Mouse (Mus musculus) limb, embryonic 13.5 days (tissue): Measurements from ENCODE around the gene Unc13b. TPM values are rescaled to one million over a fixed set of nuclear protein-coding genes. Genes with fewer than 3 reads are reported as not detected.

Source experiments
- ATAC-seq: fragments of 200-750 bp; cut with Nextera tagmentation; 2 replicates; pipeline ENCODE4 v1.8.0; 2017; ENCODE audit warnings: low read depth, moderate number of reproducible peaks, moderate TSS enrichment; ENCODE audit not compliant: low FRiP score
- H3K27ac ChIP-seq: fragments of 300-500 bp; sonication (generic); 2 replicates; pipeline ENCODE4 v1.5.1; 2015; ENCODE audit warnings: inconsistent platforms, mild to moderate bottlenecking, moderate library complexity
- H3K27me3 ChIP-seq: fragments of 300-500 bp; sonication (generic); 2 replicates; pipeline ENCODE4 v1.6.1; 2015; ENCODE audit warnings: mild to moderate bottlenecking, inconsistent platforms
- H3K36me3 ChIP-seq: fragments of 300-500 bp; sonication (generic); 2 replicates; pipeline ENCODE4 v1.6.1; 2015; ENCODE audit warnings: inconsistent platforms, mild to moderate bottlenecking, moderate library complexity
- H3K4me1 ChIP-seq: fragments of 300-500 bp; sonication (generic); 2 replicates; pipeline ENCODE4 v1.6.1; 2015; ENCODE audit warnings: inconsistent platforms
- H3K4me2 ChIP-seq: fragments of 300-500 bp; sonication (generic); replicated peaks from 2 replicates; pipeline ENCODE4 v1.6.1; 2015; ENCODE audit warnings: inconsistent platforms, mild to moderate bottlenecking, moderate library complexity
- H3K4me3 ChIP-seq: fragments of 300-500 bp; sonication (generic); 2 replicates; pipeline ENCODE4 v1.5.1; 2015; ENCODE audit warnings: moderate library complexity, mild to moderate bottlenecking, inconsistent platforms
- H3K9ac ChIP-seq: fragments of 300-500 bp; sonication (generic); 2 replicates; pipeline ENCODE4 v1.6.1; 2015; ENCODE audit warnings: mild to moderate bottlenecking, inconsistent platforms
- H3K9me3 ChIP-seq: fragments of 300-500 bp; sonication (generic); 2 replicates; pipeline ENCODE4 v1.6.1; 2016; ENCODE audit warnings: inconsistent platforms
- WGBS: fragments of 180-500 bp; shearing (Covaris S2); methylation state at CpG from one replicate; pipeline ENCODE4 v1.1.7; 2015; 5-methylcytosine and 5-hydroxymethylcytosine counted together
- polyA plus RNA-seq: library from polyadenylated mRNA; unstranded; fragments of >200 nt; fragmentation: Nextera tagmentation; extraction: Ambion mirVana; gene quantifications from 2 replicates; pipeline ENCODE4 v1.2.1, GENCODE M21; 2015

The Unc13b gene
- polyA plus RNA-seq, 1 experiment from 2014 or later = 2.7 TPM

GRCm38 (mm10) chr4:43029121-43029520 is 29.6 kb upstream of the Unc13b start:
- peaks cover 24% of the 10 kb centered on the region for H3K4me1 ChIP-seq
- ATAC-seq = no peak
- no peaks in the 10 kb centered on the region for H3K27me3 ChIP-seq
- no peak overlapping the region for H3K4me3 ChIP-seq
- H3K36me3 ChIP-seq = peaks cover 57% of the 10 kb centered on the region
- no peak overlapping the region for H3K4me2 ChIP-seq
- no peak overlapping the region for H3K9ac ChIP-seq
- H3K9me3 ChIP-seq = no peaks in the 10 kb centered on the region
- 92% methylated on average over 7 of the region's 7 CpGs for WGBS
- no peak overlapping the region for H3K27ac ChIP-seq

- no peaks in the 10 kb centered on the region for H3K27me3 ChIP-seq
- peaks cover 64% of the 10 kb centered on the region for H3K36me3 ChIP-seq
- peak overlapping the region; percentile 94; the same call in 1 of the 2 replicates for H3K9ac ChIP-seq
- 94% methylated on average over 9 of the region's 9 CpGs for whole genome bisulfite sequencing
- H3K4me1 ChIP-seq = peaks cover 18% of the 10 kb centered on the region
- H3K9me3 ChIP-seq = no peaks in the 10 kb centered on the region
- H3K4me2 ChIP-seq = peak overlapping the region; percentile 77
- ATAC-seq = no peak
- H3K27ac ChIP-seq = no peak overlapping the region
- peak overlapping the region; percentile 85; the same call in 1 of the 2 replicates for H3K4me3 ChIP-seq
These were observed 29.0 kb upstream of the Unc13b start for GRCm38 (mm10) chr4:43029749-43030148.

GRCm38 (mm10) chr4:43030352-43030751 is 28.4 kb upstream of the Unc13b start:
- WGBS = 74% methylated on average over 9 of the region's 9 CpGs
- Histone ChIP-seq H3K9me3 (no peaks in the 10 kb centered on the region), H3K4me2 (peak overlapping the region; percentile 77), H3K9ac (peak overlapping the region; percentile 94), H3K27ac (peak overlapping the region; percentile 87; the same call in 1 of the 2 replicates), H3K27me3 (no peaks in the 10 kb centered on the region), H3K4me1 (peaks cover 15% of the 10 kb centered on the region), H3K4me3 (peak overlapping the region; percentile 85), H3K36me3 (peaks cover 69% of the 10 kb centered on the region)
- no peak for ATAC-seq

GRCm38 (mm10) chr4:43030780-43031230 is 27.9 kb upstream of the Unc13b start:
- no peaks in the 10 kb centered on the region for H3K9me3 ChIP-seq
- peak overlapping the region; percentile 94 for H3K9ac ChIP-seq
- H3K27me3 ChIP-seq = no peaks in the 10 kb centered on the region
- peak overlapping the region; percentile 85 for H3K4me3 ChIP-seq
- peaks cover 72% of the 10 kb centered on the region for H3K36me3 ChIP-seq
- H3K4me1 ChIP-seq = peaks cover 15% of the 10 kb centered on the region
- peak; percentile 62 for ATAC-seq
- peak overlapping the region; percentile 87 for H3K27ac ChIP-seq
- under 1% methylated on average over 28 of the region's 28 CpGs for WGBS
- H3K4me2 ChIP-seq = peak overlapping the region; percentile 77

GRCm38 (mm10) chr4:43031237-43031995 is 27.3 kb upstream of the Unc13b start, which contains the start of gene Stoml2:
Stoml2 (minus strand) TSS chr4:43031710.
- Histone ChIP-seq H3K4me3 (peak within 1 kb of the TSS; percentile 85), H3K4me2 (peak within 1 kb of the TSS; percentile 77), H3K27me3 (no peaks in the 10 kb centered on the region), H3K27ac (peak within 1 kb of the TSS; percentile 87), H3K4me1 (peaks cover 15% of the 10 kb centered on the region), H3K9ac (peak within 1 kb of the TSS; percentile 94), H3K36me3 (peaks cover 75% of the 10 kb centered on the region), H3K9me3 (no peaks in the 10 kb centered on the region)
- ATAC-seq = peak; percentile 96
- under 1% methylated on average over 38 of the region's 38 CpGs for WGBS

- ATAC-seq = no peak
- Histone ChIP-seq H3K4me3 (no peak overlapping the region), H3K4me2 (no peak overlapping the region), H3K36me3 (peaks cover 69% of the 10 kb centered on the region), H3K27ac (no peak overlapping the region), H3K9me3 (no peaks in the 10 kb centered on the region), H3K9ac (no peak overlapping the region), H3K4me1 (peaks cover 15% of the 10 kb centered on the region), H3K27me3 (no peaks in the 10 kb centered on the region)
- WGBS = 100% methylated on average over 1 of the region's 1 CpGs
These were observed 26.3 kb upstream of the Unc13b start for GRCm38 (mm10) chr4:43032501-43032900.

- Histone ChIP-seq H3K9me3 (no peaks in the 10 kb centered on the region), H3K4me2 (no peak overlapping the region), H3K4me1 (peaks cover 23% of the 10 kb centered on the region), H3K4me3 (no peak overlapping the region), H3K9ac (no peak overlapping the region), H3K27ac (no peak overlapping the region), H3K27me3 (no peaks in the 10 kb centered on the region), H3K36me3 (peaks cover 59% of the 10 kb centered on the region)
- no peak for ATAC-seq
- WGBS = 84% methylated on average over 14 of the region's 14 CpGs
These were observed 25.3 kb upstream of the Unc13b start for GRCm38 (mm10) chr4:43033481-43033880.

GRCm38 (mm10) chr4:43035851-43036250 is 22.9 kb upstream of the Unc13b start:
- Histone ChIP-seq H3K9me3 (no peaks in the 10 kb centered on the region), H3K27ac (no peak overlapping the region), H3K4me3 (no peak overlapping the region), H3K4me2 (no peak overlapping the region), H3K27me3 (no peaks in the 10 kb centered on the region), H3K4me1 (peaks cover 30% of the 10 kb centered on the region), H3K36me3 (peaks cover 43% of the 10 kb centered on the region), H3K9ac (0 out of 2 replicates have a peak overlapping the region, but pooled peaks have one; percentile 25)
- no peak for ATAC-seq
- WGBS = 84% methylated on average over 6 of the region's 6 CpGs

GRCm38 (mm10) chr4:43036356-43036755 is 22.4 kb upstream of the Unc13b start:
- WGBS = 89% methylated on average over 10 of the region's 10 CpGs

GRCm38 (mm10) chr4:43037860-43038566 is 20.7 kb upstream of the Unc13b start:
- H3K27ac ChIP-seq = no peak overlapping the region
- no peak for ATAC-seq
- H3K9me3 ChIP-seq = no peaks in the 10 kb centered on the region
- 65% methylated on average over 4 of the region's 4 CpGs for WGBS
- H3K36me3 ChIP-seq = peaks cover 37% of the 10 kb centered on the region
- no peak overlapping the region for H3K9ac ChIP-seq
- H3K27me3 ChIP-seq = no peaks in the 10 kb centered on the region
- no peak overlapping the region for H3K4me3 ChIP-seq
- H3K4me2 ChIP-seq = peak overlapping the region; percentile 21; the same call in 1 of the 2 replicates
- peaks cover 23% of the 10 kb centered on the region for H3K4me1 ChIP-seq

More at GRCm38 (mm10) chr4:43036356-43036755, 22.4 kb upstream of the Unc13b start:
- Histone ChIP-seq H3K27ac (no peak overlapping the region), H3K4me2 (no peak overlapping the region), H3K4me1 (peaks cover 30% of the 10 kb centered on the region), H3K9me3 (no peaks in the 10 kb centered on the region), H3K36me3 (peaks cover 43% of the 10 kb centered on the region), H3K9ac (no peak overlapping the region), H3K4me3 (no peak overlapping the region), H3K27me3 (no peaks in the 10 kb centered on the region)
- ATAC-seq = no peak

- Histone ChIP-seq H3K4me2 (peak overlapping the region; percentile 85), H3K4me3 (peak overlapping the region; percentile 77), H3K9ac (peak overlapping the region; percentile 80), H3K27me3 (no peaks in the 10 kb centered on the region), H3K4me1 (peaks cover 25% of the 10 kb centered on the region), H3K27ac (0 out of 2 replicates have a peak overlapping the region, but pooled peaks have one; percentile 67), H3K36me3 (peaks cover 29% of the 10 kb centered on the region), H3K9me3 (no peaks in the 10 kb centered on the region)
- ATAC-seq = no peak
- WGBS = 55% methylated on average over 15 of the region's 15 CpGs
These were observed 19.9 kb upstream of the Unc13b start for GRCm38 (mm10) chr4:43038567-43039495.
